Mouse (Mus musculus): ENCODE data around the gene Ccdc71l. TPM values are rescaled to one million over a fixed set of nuclear protein-coding genes. Genes with fewer than 3 reads are reported as not detected.

Ccdc71l gene
- polyA plus RNA-seq, 1 experiment from 2014 or later: 3.3 TPM

DNA sequence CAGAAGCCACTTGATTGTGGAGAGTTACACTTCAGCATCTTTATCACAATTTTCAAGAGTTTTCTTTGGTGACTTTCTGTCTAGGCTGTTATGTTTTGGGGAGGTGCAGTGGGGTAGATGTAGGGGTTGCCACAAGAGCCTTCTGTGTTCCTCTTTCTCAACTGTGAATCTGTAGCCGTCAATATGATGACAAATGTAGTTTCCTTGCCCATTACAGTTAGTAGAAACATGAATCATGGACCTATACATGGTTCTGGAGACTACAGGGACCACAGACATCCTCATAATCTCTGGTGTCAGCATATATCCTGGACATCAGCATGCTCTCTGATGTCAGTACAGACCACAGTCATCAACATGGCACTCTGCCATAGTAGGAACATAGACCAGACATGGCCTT, 52.5 kb downstream of the Ccdc71l start:
- Histone ChIP-seq H3K27me3 (no peaks in the 10 kb centered on the region), H3K4me3 (no peak overlapping the region), H3K9ac (no peak overlapping the region), H3K4me2 (no peak overlapping the region), H3K4me1 (no peaks in the 10 kb centered on the region), H3K36me3 (no peaks in the 10 kb centered on the region), H3K27ac (no peak overlapping the region), H3K9me3 (no peaks in the 10 kb centered on the region)
- no peak for ATAC-seq (ENCODE audit: insufficient number of reproducible peaks, insufficient read depth, low FRiP score, low TSS enrichment, low read depth)
- WGBS: 63% methylated on average over 1 of the region's 1 CpGs

Other genes starting within 250 kb of the Ccdc71l start
- 2.3 and 2.6 TPM in 2 replicates for gene Pik3cg, start 170.0 kb upstream of the Ccdc71l start, polyA plus RNA-seq (2015; fragmentation: Nextera tagmentation; extraction: Ambion mirVana)